Mouse (Mus musculus) erythroblast, embryonic 14.5 days (primary cell): Measurements from ENCODE around the gene Dnajb12. TPM values are rescaled to one million over a fixed set of nuclear protein-coding genes. Genes with fewer than 3 reads are reported as not detected.

ENCODE experiments used
- H3K27me3 ChIP-seq: 2 replicates; pipeline ENCODE4 v1.6.1; 2012; ENCODE audit warnings: inconsistent platforms; ENCODE audit not compliant: control insufficient read depth
- H3K36me3 ChIP-seq: 2 replicates; pipeline ENCODE4 v1.6.1; 2012; ENCODE audit warnings: mild to moderate bottlenecking, inconsistent platforms; ENCODE audit not compliant: control insufficient read depth
- H3K4me1 ChIP-seq: 2 replicates; pipeline ENCODE4 v1.6.1; 2012; ENCODE audit warnings: inconsistent platforms; ENCODE audit not compliant: control insufficient read depth
- H3K4me3 ChIP-seq: replicated peaks from 2 replicates; pipeline ENCODE3; 2012; ENCODE audit warnings: moderate library complexity, mild to moderate bottlenecking, inconsistent platforms
- H3K9me3 ChIP-seq: 2 replicates; pipeline ENCODE4 v1.6.1; 2012; ENCODE audit warnings: low read length, inconsistent platforms, mixed read lengths; ENCODE audit not compliant: control insufficient read depth
- GATA1 ChIP-seq: IDR thresholded peaks from 2 replicates; pipeline ENCODE4 v1.6.1; 2012; ENCODE audit warnings: low read length, inconsistent platforms, mixed read lengths
- TAL1 ChIP-seq: IDR thresholded peaks from 3 replicates; pipeline ENCODE4 v1.6.1; 2012; ENCODE audit warnings: low read length, inconsistent platforms, mixed read lengths
- polyA plus RNA-seq: library from polyadenylated mRNA; stranded (reverse); fragments of >175 nt; gene quantifications from 2 replicates; pipeline ENCODE4 v1.2.3, GENCODE M21; 2012

The Dnajb12 gene
- polyA plus RNA-seq, 1 experiment = 7.9 TPM

GRCm38 (mm10) chr10:59908776-59909315, 29.5 kb downstream of the Dnajb12 start:
- Histone ChIP-seq H3K9me3 (no peaks in the 10 kb centered on the region), H3K4me1 (peaks cover 21% of the 10 kb centered on the region), H3K27me3 (peaks cover 56% of the 10 kb centered on the region), H3K4me3 (no peak overlapping the region), H3K36me3 (no peaks in the 10 kb centered on the region)
- TF ChIP-seq GATA1 = no peak
- TF ChIP-seq TAL1 = no peak

- Histone ChIP-seq H3K4me1 (peaks cover 21% of the 10 kb centered on the region), H3K4me3 (no peak overlapping the region), H3K27me3 (peaks cover 59% of the 10 kb centered on the region), H3K36me3 (no peaks in the 10 kb centered on the region), H3K9me3 (no peaks in the 10 kb centered on the region)
- TF ChIP-seq GATA1 (no peak), TAL1 (no peak)
Measured at GRCm38 (mm10) chr10:59909357-59909847, 30.0 kb downstream of the Dnajb12 start.

GRCm38 (mm10) chr10:59911091-59911490, 31.7 kb downstream of the Dnajb12 start:
- TF ChIP-seq GATA1 (no peak), TAL1 (no peak)
- Histone ChIP-seq H3K4me3 (no peak overlapping the region), H3K9me3 (no peaks in the 10 kb centered on the region), H3K36me3 (no peaks in the 10 kb centered on the region), H3K27me3 (peaks cover 60% of the 10 kb centered on the region), H3K4me1 (peaks cover 27% of the 10 kb centered on the region)

- H3K4me3 ChIP-seq = no peak overlapping the region
Measured at GRCm38 (mm10) chr10:59911561-59912198, 32.3 kb downstream of the Dnajb12 start.

GRCm38 (mm10) chr10:59915196-59915962, 36.0 kb downstream of the Dnajb12 start:
- no peaks in the 10 kb centered on the region for H3K9me3 ChIP-seq
- no peaks in the 10 kb centered on the region for H3K36me3 ChIP-seq
- H3K4me3 ChIP-seq = no peak overlapping the region
- H3K4me1 ChIP-seq = peaks cover 29% of the 10 kb centered on the region
- TF ChIP-seq GATA1 (no peak), TAL1 (no peak)
- H3K27me3 ChIP-seq = peaks cover 42% of the 10 kb centered on the region

More at GRCm38 (mm10) chr10:59911561-59912198, 32.3 kb downstream of the Dnajb12 start:
- H3K9me3 ChIP-seq = no peaks in the 10 kb centered on the region
- H3K27me3 ChIP-seq = peaks cover 64% of the 10 kb centered on the region
- no peaks in the 10 kb centered on the region for H3K36me3 ChIP-seq
- TF ChIP-seq TAL1 = no peak
- TF ChIP-seq GATA1 = no peak
- peaks cover 32% of the 10 kb centered on the region for H3K4me1 ChIP-seq

- no peaks in the 10 kb centered on the region for H3K9me3 ChIP-seq
- H3K27me3 ChIP-seq = peaks cover 34% of the 10 kb centered on the region
- no peak overlapping the region for H3K4me3 ChIP-seq
- peaks cover 37% of the 10 kb centered on the region for H3K4me1 ChIP-seq
- no peak for TF ChIP-seq GATA1
- H3K36me3 ChIP-seq = no peaks in the 10 kb centered on the region
Measured at GRCm38 (mm10) chr10:59916159-59916558, 36.8 kb downstream of the Dnajb12 start.

- H3K36me3 ChIP-seq = no peaks in the 10 kb centered on the region
- H3K4me3 ChIP-seq = peak overlapping the region; percentile 16
- H3K27me3 ChIP-seq = peaks cover 29% of the 10 kb centered on the region
- no peak for TF ChIP-seq TAL1
- no peak for TF ChIP-seq GATA1
- H3K9me3 ChIP-seq = no peaks in the 10 kb centered on the region
- H3K4me1 ChIP-seq = peaks cover 40% of the 10 kb centered on the region
Measured at GRCm38 (mm10) chr10:59916649-59917048, 37.3 kb downstream of the Dnajb12 start.

- no peaks in the 10 kb centered on the region for H3K36me3 ChIP-seq
- no peak overlapping the region for H3K4me3 ChIP-seq
- H3K9me3 ChIP-seq = no peaks in the 10 kb centered on the region
- peaks cover 14% of the 10 kb centered on the region for H3K27me3 ChIP-seq
- TF ChIP-seq GATA1 = no peak
- TF ChIP-seq TAL1 = no peak
- H3K4me1 ChIP-seq = peaks cover 43% of the 10 kb centered on the region
Measured at GRCm38 (mm10) chr10:59918111-59918510, 38.8 kb downstream of the Dnajb12 start.
